Mouse (Mus musculus) cerebellum, adult 2 months (tissue): Measurements from ENCODE around the gene 4933430I17Rik. TPM values are rescaled to one million over a fixed set of nuclear protein-coding genes. Genes with fewer than 3 reads are reported as not detected.

Experiments
- DNase-seq, 2 experiments: peaks; one replicate each; pipeline ENCODE4 v3.0.0; 2021
- H3K27ac ChIP-seq: fragments of 200-500 bp; 2 replicates; pipeline ENCODE4 v1.5.1; 2012; ENCODE audit warnings: low read length, control low read depth, inconsistent platforms; ENCODE audit not compliant: insufficient read depth
- H3K27me3 ChIP-seq: fragments of 200-500 bp; 2 replicates; pipeline ENCODE4 v1.6.1; 2012; ENCODE audit warnings: inconsistent platforms, mild to moderate bottlenecking, low read length, moderate library complexity; ENCODE audit not compliant: control insufficient read depth, insufficient read depth
- H3K4me1 ChIP-seq: fragments of 200-500 bp; 2 replicates; pipeline ENCODE4 v1.6.1; 2011; ENCODE audit warnings: low read length; ENCODE audit not compliant: control insufficient read depth, insufficient read depth
- H3K4me3 ChIP-seq: fragments of 200-500 bp; replicated peaks from 2 replicates; pipeline ENCODE3; 2011; ENCODE audit warnings: mild to moderate bottlenecking, low read depth, low read length, control low read depth; ENCODE audit not compliant: insufficient read depth
- CTCF ChIP-seq: fragments of 200-500 bp; IDR thresholded peaks from 2 replicates; pipeline ENCODE4 v1.5.1; 2011; ENCODE audit warnings: low read depth, mild to moderate bottlenecking, control low read depth, low read length, moderate library complexity, borderline replicate concordance; ENCODE audit not compliant: insufficient read depth
- POLR2A ChIP-seq: fragments of 200-500 bp; IDR thresholded peaks from 2 replicates; pipeline ENCODE4 v1.6.1; 2011; ENCODE audit warnings: low read length, control low read depth, borderline replicate concordance; ENCODE audit not compliant: insufficient read depth
- WGBS: fragments of 180-500 bp; shearing (Covaris S2); methylation state at CpG from one replicate; pipeline ENCODE4 v1.1.7; 2018; 5-methylcytosine and 5-hydroxymethylcytosine counted together
- polyA plus RNA-seq: library from polyadenylated mRNA; depleted of rRNA; stranded (reverse); fragments of >200 nt; gene quantifications from 2 replicates; pipeline ENCODE4 v1.2.3, GENCODE M21; 2012

Gene 4933430I17Rik
- polyA plus RNA-seq, 1 experiment = 0.72 TPM

- no peak for DNase-seq
- Histone ChIP-seq H3K27ac (no peak overlapping the region), H3K4me3 (no peak overlapping the region), H3K27me3 (no peaks in the 10 kb centered on the region), H3K4me1 (peaks cover 3% of the 10 kb centered on the region; the same call in 1 of the 2 replicates)
- TF ChIP-seq POLR2A = no peak
- no peak for TF ChIP-seq CTCF
- WGBS = 82% methylated on average over 4 of the region's 4 CpGs
Measured at GRCm38 (mm10) chr4:62527655-62528054, 2.5 kb downstream of the 4933430I17Rik start.

- Histone ChIP-seq H3K27me3 (no peaks in the 10 kb centered on the region), H3K27ac (no peak overlapping the region), H3K4me1 (no peaks in the 10 kb centered on the region), H3K4me3 (no peak overlapping the region)
- DNase-seq = no peak
- no peak for TF ChIP-seq CTCF
- no peak for TF ChIP-seq POLR2A
- WGBS = 49% methylated on average over 6 of the region's 6 CpGs
Measured at GRCm38 (mm10) chr4:62533729-62534128, 8.6 kb downstream of the 4933430I17Rik start.

GRCm38 (mm10) chr4:62541802-62542201, 16.6 kb downstream of the 4933430I17Rik start:
- no peak for DNase-seq
- Histone ChIP-seq H3K27ac (no peak overlapping the region), H3K27me3 (no peaks in the 10 kb centered on the region), H3K4me1 (no peaks in the 10 kb centered on the region), H3K4me3 (no peak overlapping the region)
- TF ChIP-seq POLR2A (no peak), CTCF (no peak)
- 37% methylated on average over 3 of the region's 3 CpGs for WGBS

- no peaks in the 10 kb centered on the region for H3K4me1 ChIP-seq
- no peaks in the 10 kb centered on the region for H3K27me3 ChIP-seq
- no peak for TF ChIP-seq CTCF
- no peak for TF ChIP-seq POLR2A
- no peak for DNase-seq
- no peak overlapping the region for H3K4me3 ChIP-seq
- no peak overlapping the region for H3K27ac ChIP-seq
- WGBS = 56% methylated on average over 6 of the region's 6 CpGs
Measured at GRCm38 (mm10) chr4:62543782-62544181, 18.6 kb downstream of the 4933430I17Rik start.

GRCm38 (mm10) chr4:62544801-62545200, 19.6 kb downstream of the 4933430I17Rik start:
- TF ChIP-seq POLR2A = no peak
- no peak for TF ChIP-seq CTCF
- no peak for DNase-seq
- Histone ChIP-seq H3K4me3 (no peak overlapping the region), H3K4me1 (no peaks in the 10 kb centered on the region), H3K27ac (no peak overlapping the region), H3K27me3 (no peaks in the 10 kb centered on the region)

- WGBS = 89% methylated on average over 7 of the region's 7 CpGs
Measured at GRCm38 (mm10) chr4:62551966-62552365, 26.8 kb downstream of the 4933430I17Rik start.

GRCm38 (mm10) chr4:62557436-62557835, 32.3 kb downstream of the 4933430I17Rik start:
- no peaks in the 10 kb centered on the region for H3K27me3 ChIP-seq
- TF ChIP-seq POLR2A (no peak), CTCF (no peak)
- no peaks in the 10 kb centered on the region; the same call in 1 of the 2 replicates for H3K4me1 ChIP-seq
- H3K27ac ChIP-seq = no peak overlapping the region
- 74% methylated on average over 3 of the region's 3 CpGs for WGBS
- DNase-seq = no peak
- H3K4me3 ChIP-seq = no peak overlapping the region

More at GRCm38 (mm10) chr4:62551966-62552365, 26.8 kb downstream of the 4933430I17Rik start:
- no peak for DNase-seq
- no peaks in the 10 kb centered on the region for H3K27me3 ChIP-seq
- no peak for TF ChIP-seq CTCF
- TF ChIP-seq POLR2A = no peak
- no peaks in the 10 kb centered on the region for H3K4me1 ChIP-seq
- no peak overlapping the region for H3K27ac ChIP-seq
- H3K4me3 ChIP-seq = no peak overlapping the region

GRCm38 (mm10) chr4:62559797-62560329, 34.7 kb downstream of the 4933430I17Rik start, which contains the start of gene Rgs3:
Gene Rgs3, plus strand, starts transcription at chr4:62559847.
- no peak within 1 kb of the TSS for H3K27ac ChIP-seq
- H3K27me3 ChIP-seq = no peaks in the 10 kb centered on the region
- DNase-seq = no peak
- WGBS = 69% methylated on average over 6 of the region's 6 CpGs
- H3K4me3 ChIP-seq = no peak within 1 kb of the TSS
- H3K4me1 ChIP-seq = no peaks in the 10 kb centered on the region; the same call in 1 of the 2 replicates
- TF ChIP-seq CTCF = no peak
- no peak for TF ChIP-seq POLR2A

GRCm38 (mm10) chr4:62560963-62561629, 35.9 kb downstream of the 4933430I17Rik start:
- H3K27me3 ChIP-seq = no peaks in the 10 kb centered on the region
- no peak overlapping the region for H3K4me3 ChIP-seq
- no peak overlapping the region for H3K27ac ChIP-seq
- TF ChIP-seq CTCF = peak; percentile 41; the same call in 1 of the 2 replicates
- TF ChIP-seq POLR2A = no peak
- no peaks in the 10 kb centered on the region; the same call in none of the 2 replicates for H3K4me1 ChIP-seq
- WGBS = 25% methylated on average over 4 of the region's 4 CpGs
- peak; percentile 71 to 75 for DNase-seq
